Mouse (Mus musculus) heart, postnatal 25 days (tissue): ENCODE measurements at regions not wholly inside any gene's neighbourhood (a gene's known extent, or its start where the extent isn't known, plus 50 kb on each side); places are given as distances from the start of the nearest gene placed in this dataset.

Experiments
- DNase-seq: peaks from one replicate; pipeline ENCODE4 v3.0.0; 2022; ENCODE audit warnings: low spot score
- intact Hi-C: fragments of 180-260 bp; cut with DNase I; formaldehyde crosslinking; loops from one replicate; pipeline ENCODE4 v1.15.1; 2025

GRCm38 (mm10) chr19:52878812-52879502 is 161.1 kb downstream of the Xpnpep1 start:
- intact Hi-C loops, result no loop called here

DNA sequence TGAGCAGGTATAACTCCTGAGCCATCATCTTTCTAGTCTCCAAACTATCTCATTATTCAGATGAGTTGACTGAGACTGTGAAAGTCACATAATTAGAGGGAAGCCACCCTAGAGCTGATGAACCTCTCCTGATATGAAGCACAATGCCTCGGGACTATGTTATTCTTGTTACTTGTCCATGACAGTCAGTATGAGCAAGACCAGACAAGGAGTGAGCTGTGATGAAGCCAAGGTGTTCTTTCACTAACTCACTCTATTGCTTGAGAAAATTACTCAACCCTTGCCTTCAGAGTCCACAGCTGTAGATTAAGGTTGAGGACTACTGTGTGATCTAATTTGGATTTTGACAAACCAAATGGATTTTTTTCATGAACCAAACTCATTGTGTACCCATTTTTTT is 173.4 kb downstream of the Xpnpep1 start:
- intact Hi-C loops, result no loop called here
- DNase-seq, result no peak

More at GRCm38 (mm10) chr19:52878812-52879502, 161.1 kb downstream of the Xpnpep1 start:
- no peak for DNase-seq

GRCm38 (mm10) chr19:52861576-52861975 is 178.4 kb downstream of the Xpnpep1 start:
- intact Hi-C loops, result no loop called here

DNA sequence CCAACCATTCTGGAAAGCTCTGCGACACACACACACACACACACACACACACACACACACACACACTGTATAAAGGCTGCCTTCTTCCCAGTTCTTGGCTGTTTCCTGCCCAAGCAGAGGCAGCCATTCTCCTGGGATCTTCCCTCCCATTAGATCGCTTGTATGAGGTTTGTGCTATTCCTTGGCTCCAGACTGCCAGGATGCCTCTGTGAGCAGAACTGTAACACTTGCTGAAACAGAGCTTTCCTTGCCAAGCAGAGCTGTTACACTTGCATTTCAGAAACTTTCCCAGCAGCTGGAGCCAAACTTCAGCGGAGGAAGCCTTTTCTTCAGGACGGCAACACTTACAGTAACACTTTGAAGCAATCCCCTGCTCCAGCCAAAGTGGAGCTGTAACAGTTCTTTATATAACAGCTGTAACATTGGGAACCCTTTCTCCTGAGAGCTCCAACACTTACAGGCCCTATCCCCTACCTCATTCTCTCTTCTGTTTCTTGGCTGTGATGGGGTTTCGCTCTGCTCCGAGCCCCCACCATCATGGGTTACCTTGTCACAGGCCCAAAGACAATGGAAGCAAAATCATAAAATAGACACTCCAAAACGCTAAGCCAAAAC is 185.8 kb downstream of the Xpnpep1 start:
- peak; percentile 16 for DNase-seq
- intact Hi-C loops, result no loop called here

More at GRCm38 (mm10) chr19:52861576-52861975, 178.4 kb downstream of the Xpnpep1 start:
- DNase-seq, result no peak

GRCm38 (mm10) chr19:52816202-52816601 is 223.8 kb downstream of the Xpnpep1 start:
- intact Hi-C loops, result no loop called here
- DNase-seq, result no peak

GRCm38 (mm10) chr19:52812046-52812445 is 228.0 kb downstream of the Xpnpep1 start:
- no peak for DNase-seq
- intact Hi-C loops, result no loop called here

DNA sequence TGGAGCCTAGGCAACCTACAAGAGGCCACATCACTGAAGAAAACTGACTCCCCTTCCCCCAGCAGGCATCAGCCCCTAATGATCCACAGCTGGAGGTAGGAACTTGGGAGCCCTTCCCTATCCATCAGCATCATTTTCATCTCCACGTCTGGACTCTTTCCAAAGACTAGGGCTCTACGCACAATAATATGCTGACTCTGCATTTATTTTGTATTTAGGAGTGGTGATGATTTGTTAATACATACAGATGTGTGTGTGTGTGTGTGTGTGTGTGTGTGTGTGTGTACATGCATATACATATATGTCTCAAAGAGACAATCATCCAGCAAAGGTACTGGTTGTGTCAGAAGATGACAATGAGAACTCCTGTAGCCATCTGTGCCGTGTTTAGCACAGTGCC is 251.2 kb downstream of the Xpnpep1 start:
- DNase-seq, result no peak

GRCm38 (mm10) chr19:52768761-52769388 is 271.1 kb downstream of the Xpnpep1 start:
- intact Hi-C loops, result no loop called here
- no peak for DNase-seq

More for the DNA sequence above, 251.2 kb downstream of the Xpnpep1 start:
- intact Hi-C loops, result no loop called here

DNA sequence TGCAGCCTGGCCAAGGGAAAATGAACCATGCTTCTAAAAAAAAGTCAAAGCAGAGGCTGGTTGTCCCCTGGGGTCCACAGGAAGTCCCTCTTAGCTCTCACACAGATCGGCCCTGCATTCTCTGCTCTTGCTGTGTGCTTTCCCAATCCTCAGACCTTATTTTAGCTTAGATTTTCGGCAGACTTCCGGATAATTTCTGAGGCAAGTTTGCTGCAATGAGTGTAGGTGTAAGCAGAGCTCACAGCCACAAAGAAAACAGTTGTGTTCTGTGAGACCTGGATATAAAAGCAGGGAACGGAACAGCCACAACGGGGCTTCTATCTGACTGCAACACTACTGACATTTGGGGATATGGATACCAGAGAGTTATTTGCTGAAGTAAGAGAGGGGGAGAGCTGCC is 271.9 kb downstream of the Xpnpep1 start:
- intact Hi-C loops, result no loop called here

DNA sequence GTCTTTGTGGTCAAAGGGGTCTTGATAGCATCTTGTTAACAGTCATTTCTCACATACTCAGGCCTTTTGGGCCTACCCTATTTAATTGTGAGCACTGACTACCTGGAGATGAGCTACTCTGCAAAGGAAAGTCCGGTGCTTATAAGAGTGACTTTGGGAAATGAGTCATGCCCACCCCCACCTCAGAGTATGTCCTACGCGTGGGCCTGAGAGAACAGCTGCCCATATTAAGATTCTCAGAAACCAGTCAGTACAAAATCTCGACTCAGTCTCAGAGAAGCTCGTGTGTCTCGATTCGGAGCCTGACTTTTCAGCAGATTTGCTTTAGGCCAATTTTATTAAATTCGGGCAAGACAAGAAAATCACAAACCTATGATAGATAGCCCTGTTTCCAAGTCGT is 301.1 kb downstream of the Xpnpep1 start:
- intact Hi-C loops, result no loop called here
- no peak for DNase-seq

More for the DNA sequence above, 271.9 kb downstream of the Xpnpep1 start:
- DNase-seq, result no peak

GRCm38 (mm10) chr19:52721776-52722175 is 318.2 kb downstream of the Xpnpep1 start:
- intact Hi-C loops, result no loop called here
- DNase-seq, result no peak

DNA sequence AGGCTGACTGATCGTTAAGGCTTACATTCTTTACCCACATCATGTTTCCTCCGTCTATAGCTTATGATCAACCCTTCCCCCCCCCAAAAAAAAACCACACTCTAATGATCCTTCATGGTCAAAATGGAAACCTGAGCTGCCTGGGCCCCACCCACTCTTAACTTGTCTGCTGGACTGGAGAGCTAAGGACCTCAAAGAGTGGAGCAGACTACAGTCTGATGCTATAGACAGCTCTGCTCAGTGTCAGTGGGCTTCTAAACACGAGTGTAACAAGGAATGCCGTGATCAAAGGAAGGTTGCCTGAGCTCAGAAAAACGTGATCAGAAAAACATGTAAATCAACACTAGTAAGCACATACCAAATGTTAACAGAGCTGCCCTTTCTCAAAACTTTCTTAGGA is 324.7 kb downstream of the Xpnpep1 start:
- intact Hi-C loops, result no loop called here
- DNase-seq, result no peak

DNA sequence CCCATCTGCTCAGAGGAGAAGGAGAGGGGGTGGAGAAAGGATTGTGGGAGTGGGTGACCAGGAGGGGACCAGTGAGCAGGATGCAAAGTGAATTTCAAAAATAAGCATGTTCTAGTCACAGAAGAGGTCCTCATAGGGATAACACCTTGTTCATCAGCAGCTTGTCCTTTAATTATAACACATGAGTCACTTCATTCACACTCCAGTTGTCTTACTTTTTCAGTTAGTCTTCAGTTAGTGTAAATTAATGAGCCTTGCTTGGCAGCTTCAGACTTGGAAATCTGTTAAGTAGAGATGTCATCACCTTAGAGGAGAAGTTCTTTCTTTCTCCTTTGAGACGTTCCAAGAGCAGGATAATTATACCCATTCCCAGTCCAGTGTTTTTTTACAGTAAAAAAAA is 332.3 kb downstream of the Xpnpep1 start:
- no peak for DNase-seq
- intact Hi-C loops, result no loop called here

DNA sequence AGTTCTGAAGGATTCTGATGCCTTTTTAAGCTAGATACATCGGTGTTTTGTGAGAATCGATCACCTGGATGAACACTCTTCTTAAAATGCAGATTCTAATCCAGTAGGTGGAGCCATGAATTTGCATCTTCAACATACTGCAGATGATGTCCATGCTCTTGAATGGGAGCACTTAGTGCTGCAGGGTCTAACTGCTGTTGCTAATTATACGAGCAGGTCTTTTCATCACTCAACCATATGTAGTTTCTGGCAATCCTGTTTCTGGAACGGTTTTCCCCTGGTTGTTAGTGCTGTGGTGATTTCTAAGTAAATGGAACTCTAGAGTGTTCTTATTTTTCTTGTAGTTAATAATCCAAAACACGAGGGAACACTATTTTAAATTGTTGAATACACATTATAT is 379.0 kb downstream of the Xpnpep1 start:
- DNase-seq, result no peak
- intact Hi-C loops, result no loop called here

GRCm38 (mm10) chr19:52647066-52648046 is 383.3 kb downstream of the Ins1 start:
- no peak for DNase-seq
- intact Hi-C loops, result no loop called here

DNA sequence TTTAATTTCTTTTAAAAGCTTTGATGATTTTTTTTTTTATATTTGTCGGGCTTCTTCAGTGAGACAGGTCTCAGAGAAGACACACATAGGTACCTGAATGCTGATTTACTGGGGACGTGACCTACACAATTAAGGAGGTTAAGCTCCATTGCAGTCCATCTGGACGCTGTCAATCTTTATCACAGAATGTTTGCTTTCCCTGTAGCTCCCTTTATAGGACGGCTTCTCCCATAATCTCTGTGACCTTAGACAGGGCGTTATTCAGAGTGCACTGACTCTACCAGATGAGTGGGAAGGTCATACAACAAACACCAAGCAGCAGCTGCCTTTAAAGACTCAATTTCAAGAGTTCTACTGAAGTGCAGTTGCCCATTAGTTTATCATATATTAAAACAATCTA is 376.1 kb downstream of the Ins1 start:
- intact Hi-C loops, result no loop called here
- DNase-seq, result no peak

DNA sequence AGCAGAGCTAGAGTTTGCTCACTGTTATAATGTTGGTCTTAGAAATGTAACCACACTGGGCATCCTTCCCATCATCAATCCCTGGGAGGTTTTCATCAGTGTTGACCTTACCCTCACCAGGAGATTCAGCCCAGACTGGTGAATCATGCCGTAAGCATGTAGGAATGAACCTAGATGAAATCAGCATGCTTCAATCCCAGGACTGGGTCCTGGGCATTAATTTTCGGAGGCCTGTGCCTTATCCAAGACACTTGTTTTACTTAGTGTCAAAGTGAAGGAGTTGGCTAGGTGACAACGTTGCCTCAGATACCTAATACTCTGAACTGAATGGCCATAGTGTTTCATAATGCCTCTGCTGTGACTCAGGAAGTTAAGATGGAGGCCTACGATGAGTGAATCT is 368.4 kb downstream of the Ins1 start:
- DNase-seq, result no peak
- intact Hi-C loops, result no loop called here

DNA sequence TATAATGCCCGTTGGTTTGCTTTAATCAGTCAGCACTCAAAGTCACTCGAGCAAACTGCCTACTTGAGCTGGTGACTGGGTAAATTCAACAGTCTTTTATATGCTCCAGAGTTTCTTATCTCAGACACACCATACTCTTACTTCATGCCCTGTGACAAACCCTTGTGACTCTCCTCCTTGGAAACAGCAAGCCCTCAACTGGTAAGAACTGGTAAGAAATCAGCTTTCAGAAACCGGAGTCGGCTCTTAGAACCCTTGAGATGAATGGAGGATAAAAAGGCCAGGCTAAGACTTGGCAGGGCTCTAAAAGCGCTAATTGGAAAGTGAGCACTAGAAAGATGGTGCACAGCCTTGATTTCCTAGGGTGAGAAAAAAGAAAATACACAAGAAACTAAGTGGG is 360.2 kb downstream of the Ins1 start:
- no peak for DNase-seq

GRCm38 (mm10) chr19:52623496-52623895 is 359.4 kb downstream of the Ins1 start:
- intact Hi-C loops, result loop anchor here (10.0 kb wide), 1 partner anchor 351 kb away; no protein-coding TSS in a partner anchor
- DNase-seq, result no peak

More for the DNA sequence above, 360.2 kb downstream of the Ins1 start:
- intact Hi-C loops, result loop anchor here (10.0 kb wide), 1 partner anchor 350 kb away; no protein-coding TSS in a partner anchor

GRCm38 (mm10) chr19:52613353-52613752 is 349.3 kb downstream of the Ins1 start:
- intact Hi-C loops, result no loop called here
- DNase-seq, result no peak
